Mouse (Mus musculus): ENCODE data around the gene Kdelc1. TPM values are rescaled to one million over a fixed set of nuclear protein-coding genes. Genes with fewer than 3 reads are reported as not detected.

Gene Kdelc1
- total RNA-seq, 2 experiments from 2014 or later, result 10.4 to 10.5 TPM

DNA sequence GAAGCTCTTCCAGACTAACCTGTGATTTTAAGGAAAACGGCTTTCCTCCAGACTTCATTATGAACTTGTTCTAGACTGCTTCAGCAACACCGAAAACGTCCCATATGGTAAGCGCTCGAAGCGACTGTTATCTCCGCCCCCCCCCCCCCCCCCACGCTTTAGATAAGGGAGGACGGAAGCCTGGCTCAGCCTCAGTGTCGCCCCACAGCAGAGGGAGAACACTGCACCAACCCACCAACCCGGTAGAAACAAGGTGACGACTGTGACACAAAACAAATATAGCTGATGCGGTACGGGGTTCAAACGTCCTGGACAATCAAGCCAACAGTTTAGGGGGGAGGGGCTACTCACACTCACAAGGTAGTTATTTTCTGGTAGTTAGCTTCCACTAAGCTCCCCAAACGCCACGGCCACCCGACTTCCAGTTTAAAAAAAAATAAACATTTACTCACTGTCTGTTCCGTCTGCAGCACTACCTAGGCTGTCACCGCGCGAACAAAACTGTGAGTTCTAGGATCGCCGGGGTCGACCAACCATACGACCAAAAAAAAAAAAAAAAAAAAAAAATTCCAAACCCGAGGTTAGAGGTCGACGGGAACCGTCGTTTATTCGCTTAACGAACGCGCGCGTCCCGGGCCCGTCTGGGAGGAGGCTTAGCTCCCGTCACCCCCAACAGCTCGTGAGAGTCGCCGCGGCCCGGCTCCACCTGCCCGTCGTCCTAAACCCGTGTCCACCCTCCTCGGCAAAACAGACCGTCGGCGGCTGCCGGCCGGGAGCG, 17.0 kb downstream of the Kdelc1 start:
- intact Hi-C loops (cut with DNase I), result no loop called here
- peak in 1 of 2 experiments; percentile 25 for DNase-seq (ENCODE audit: low spot score in 2 of 2)

DNA sequence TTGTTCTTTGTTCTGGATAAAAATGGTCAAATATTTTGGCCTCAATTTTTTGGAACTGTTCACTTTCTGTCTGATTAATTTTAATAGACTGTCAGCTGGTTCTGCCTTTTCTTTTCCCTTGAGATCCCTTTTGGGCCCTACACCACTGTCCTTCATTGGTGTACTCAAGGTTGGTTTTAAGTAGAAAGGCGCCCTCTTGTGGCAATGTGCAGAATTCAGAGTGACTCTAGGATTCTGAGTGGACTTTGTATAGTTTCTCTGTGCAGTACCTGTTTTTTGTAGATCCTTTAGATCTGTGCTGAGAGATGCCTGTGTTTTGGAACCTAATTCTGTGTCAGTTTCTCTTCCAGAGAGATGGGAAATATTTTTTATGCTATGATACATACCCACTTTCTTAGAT, 54.0 kb downstream of the Kdelc1 start:
- DNase-seq (ENCODE audit: low spot score in 2 of 2), result peak; percentile 69 to 76
- intact Hi-C loops (cut with DNase I), result loop anchor here (5.0 kb wide), 1 partner anchor 162 kb away; no protein-coding TSS in a partner anchor

DNA sequence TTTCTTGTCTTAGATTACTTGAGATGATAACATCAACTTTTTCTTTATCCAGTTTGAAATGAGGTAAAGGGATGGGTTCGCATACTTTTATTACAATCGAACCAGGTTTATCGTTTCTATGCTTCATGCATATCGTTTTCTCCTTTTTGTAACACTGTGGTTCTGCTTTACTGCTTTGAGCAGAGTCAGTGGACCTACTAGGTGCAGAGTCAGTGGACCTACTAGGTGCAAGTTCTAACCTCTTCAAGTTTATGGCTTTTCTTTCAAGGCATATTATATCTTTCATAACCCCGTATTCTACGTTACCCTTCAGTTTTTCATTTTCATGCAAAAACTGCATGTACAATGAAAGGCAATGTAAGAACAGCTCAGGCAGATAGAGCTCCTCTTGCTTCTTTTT, 55.2 kb downstream of the Kdelc1 start:
- intact Hi-C loops (cut with DNase I), result loop anchor here (5.0 kb wide), 1 partner anchor 161 kb away; no protein-coding TSS in a partner anchor

DNA sequence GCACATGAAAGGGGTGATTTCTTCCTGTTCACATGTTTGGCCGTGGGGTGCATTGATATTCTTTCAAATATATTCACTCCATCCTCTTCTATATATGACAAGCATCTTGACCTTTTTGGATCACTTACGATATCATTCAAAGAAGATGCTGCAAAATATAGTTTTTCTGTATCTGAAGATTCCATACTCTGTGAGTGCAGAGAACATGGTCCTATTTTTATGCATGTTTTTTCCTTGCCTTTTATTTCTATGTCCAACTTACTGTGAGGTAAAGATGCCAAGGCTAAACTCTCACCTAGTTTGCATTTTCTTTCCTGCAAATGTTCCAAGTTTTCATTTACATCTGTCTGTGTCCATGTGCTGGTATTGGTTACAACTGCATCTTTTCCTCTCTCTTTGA, 56.8 kb downstream of the Kdelc1 start, which contains the start of gene Gm8251:
Gene Gm8251 (minus strand): TSS at position 101 of the 400 bp plus-strand sequence.
- DNase-seq (ENCODE audit: low spot score in 2 of 2), result no peak
- intact Hi-C loops (cut with DNase I), result loop anchor here (5.0 kb wide), 1 partner anchor 160 kb away; no protein-coding TSS in a partner anchor

More for the DNA sequence above, 55.2 kb downstream of the Kdelc1 start:
- no peak for DNase-seq (ENCODE audit: low spot score in 2 of 2)

DNA sequence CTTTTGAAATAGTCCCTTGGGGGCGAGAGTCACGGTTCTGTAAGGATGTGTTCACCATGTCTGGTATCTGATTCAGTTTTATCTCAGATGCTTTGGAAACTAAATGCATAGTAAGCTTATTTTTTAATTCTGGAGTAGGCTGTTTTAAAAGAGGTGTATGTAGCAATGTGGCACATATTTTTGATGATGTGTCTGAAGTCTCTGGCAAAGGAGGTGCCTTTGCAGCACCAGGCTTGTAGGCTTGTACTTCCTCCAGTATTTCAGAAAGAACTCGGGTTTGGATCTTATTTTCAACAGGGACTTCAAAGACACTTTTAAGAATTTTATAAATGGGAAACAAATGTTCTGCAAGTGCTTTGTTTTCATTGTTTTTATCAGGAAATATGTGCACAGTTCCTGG, 60.8 kb downstream of the Kdelc1 start:
- no peak for DNase-seq (ENCODE audit: low spot score in 2 of 2)
- intact Hi-C loops (cut with DNase I), result no loop called here

Other genes starting within 250 kb of the Kdelc1 start
- gene Tpp2, start 185.2 kb downstream of the Kdelc1 start, total RNA-seq (2021), result 10 to 100 TPM; 53.2 to 55.4 TPM
- gene Mettl21c, start 98.8 kb downstream of the Kdelc1 start, total RNA-seq (2021), result not detected
- gene Gm8251, start 56.9 kb downstream of the Kdelc1 start, total RNA-seq (2021), result not detected
- gene Tex30, start 16.4 kb downstream of the Kdelc1 start, total RNA-seq (2021), result 10 to 100 TPM in 1 of 2 experiments, 1 to 10 TPM in 1; 7.0 to 10.6 TPM
- 10 to 100 TPM; 38.5 to 39.3 TPM for gene Bivm, start 149 bp upstream of the Kdelc1 start, total RNA-seq (2021)
- 10 to 100 TPM; 19.4 to 23.0 TPM for gene Ercc5, start 28.9 kb upstream of the Kdelc1 start, total RNA-seq (2021)
- gene Mettl21e, start 100.2 kb upstream of the Kdelc1 start, total RNA-seq (2021), result under 1 TPM in 1 of 2 experiments, not detected in 1; 0.11 TPM